Mouse (Mus musculus): ENCODE measurements around the gene Wbp1l. TPM values are rescaled to one million over a fixed set of nuclear protein-coding genes. Genes with fewer than 3 reads are reported as not detected.

The Wbp1l gene
- total and polyA plus RNA-seq, 3 experiments: 52.9 to 70.0 TPM; not detected in 1

- TF ChIP-seq MAZ (IDR thresholded peaks at IDR 0.05; ENCODE audit: low read depth, low read length): 0 out of 2 replicates have a peak, but pooled peaks have one; percentile 11
- TF ChIP-seq SIN3A (IDR thresholded peaks at IDR 0.05; ENCODE audit: low read length): 0 out of 2 replicates have a peak, but pooled peaks have one; percentile 43
- TF ChIP-seq ZMIZ1 (IDR thresholded peaks at IDR 0.05; ENCODE audit: low read depth, low read length): no peak
- no peak for TF ChIP-seq MAX (IDR thresholded peaks at IDR 0.05; ENCODE audit: low read length)
- no peak for TF ChIP-seq ZC3H11A (IDR thresholded peaks at IDR 0.05; ENCODE audit: low read depth, low read length)
- no peak for TF ChIP-seq MEF2A (IDR thresholded peaks at IDR 0.05; ENCODE audit: extremely low read depth, insufficient replicate concordance, low read depth, low read length, poor library complexity, severe bottlenecking)
- no peak for TF ChIP-seq UBTF (IDR thresholded peaks at IDR 0.05; ENCODE audit: borderline replicate concordance, insufficient read depth, low read depth, low read length)
Observed at GRCm38 (mm10) chr19:46607424-46607823, 8.5 kb downstream of the Wbp1l start (continued).

GRCm38 (mm10) chr19:46608158-46608557 is 9.3 kb downstream of the Wbp1l start:
- Histone ChIP-seq H3K27me3 (ENCODE audit: control insufficient read depth in 1 of 2, insufficient read depth in 2 of 2, low read length in 2 of 2) (no peaks in the 10 kb centered on the region), H3K27ac (ENCODE audit: control insufficient read depth, low read depth, low read length) (no peak overlapping the region), H3K4me3 (ENCODE audit: control insufficient read depth in 1 of 2, insufficient read depth in 1 of 2, low read depth in 2 of 2, low read length in 2 of 2) (no peak overlapping the region), H3K79me2 (ENCODE audit: control insufficient read depth, insufficient read depth, low read length, poor library complexity) (peaks cover 12% of the 10 kb centered on the region; the same call in 1 of the 2 replicates), H3K9ac (ENCODE audit: control insufficient read depth, low read depth, low read length, poor library complexity, severe bottlenecking) (no peak overlapping the region), H3K9me3 (replicated peaks; ENCODE audit: insufficient read depth, low read length) (no peaks in the 10 kb centered on the region), H3K36me3 (ENCODE audit: control insufficient read depth in 1 of 2, insufficient read depth in 2 of 2, low read length in 2 of 2) (peaks cover 3 to 6% of the 10 kb centered on the region in 2 experiments; a peak in 2 of 4 replicates), H3K4me1 (ENCODE audit: control insufficient read depth in 1 of 2, insufficient read depth in 2 of 2, low read length in 2 of 2) (peaks cover 5 to 14% of the 10 kb centered on the region in 2 experiments; a peak in 2 of 4 replicates)
- TF ChIP-seq TBP (IDR thresholded peaks at IDR 0.05; ENCODE audit: low read depth, low read length) (no peak), MYB (IDR thresholded peaks at IDR 0.05; ENCODE audit: low read depth, low read length) (no peak), POLR2A (IDR thresholded peaks at IDR 0.05; ENCODE audit: control insufficient read depth in 1 of 2, insufficient read depth in 1 of 2, low read depth in 1 of 2, low read length in 2 of 2, poor library complexity in 1 of 2) (no peak), GATA1 (IDR thresholded peaks at IDR 0.05; ENCODE audit: low read depth, low read length) (no peak), ZKSCAN1 (IDR thresholded peaks at IDR 0.05; ENCODE audit: low read depth, low read length) (peak; percentile 96)
- no peak for DNase-seq (ENCODE audit: low read depth, low spot score)

- Histone ChIP-seq H3K4me3 (ENCODE audit: control insufficient read depth in 1 of 2, insufficient read depth in 1 of 2, low read depth in 2 of 2, low read length in 2 of 2) (no peak overlapping the region), H3K36me3 (ENCODE audit: control insufficient read depth in 1 of 2, insufficient read depth in 2 of 2, low read length in 2 of 2) (peaks cover 0 to 9% of the 10 kb centered on the region in 2 experiments; a peak in 2 of 4 replicates), H3K79me2 (ENCODE audit: control insufficient read depth, insufficient read depth, low read length, poor library complexity) (no peaks in the 10 kb centered on the region), H3K4me1 (ENCODE audit: control insufficient read depth in 1 of 2, insufficient read depth in 2 of 2, low read length in 2 of 2) (no peaks in the 10 kb centered on the region), H3K9me3 (replicated peaks; ENCODE audit: insufficient read depth, low read length) (no peaks in the 10 kb centered on the region), H3K27ac (ENCODE audit: control insufficient read depth, low read depth, low read length) (no peak overlapping the region), H3K9ac (ENCODE audit: control insufficient read depth, low read depth, low read length, poor library complexity, severe bottlenecking) (no peak overlapping the region), H3K27me3 (ENCODE audit: control insufficient read depth in 1 of 2, insufficient read depth in 2 of 2, low read length in 2 of 2) (no peaks in the 10 kb centered on the region)
- TF ChIP-seq MYC (IDR thresholded peaks at IDR 0.05; ENCODE audit: low read depth, low read length) (no peak), TAL1 (IDR thresholded peaks at IDR 0.05; ENCODE audit: low read length) (no peak), MAX (IDR thresholded peaks at IDR 0.05; ENCODE audit: low read length) (no peak), ZKSCAN1 (IDR thresholded peaks at IDR 0.05; ENCODE audit: low read depth, low read length) (no peak), MYB (IDR thresholded peaks at IDR 0.05; ENCODE audit: low read depth, low read length) (no peak), MXI1 (IDR thresholded peaks at IDR 0.05; ENCODE audit: low read depth, low read length) (no peak), NELFE (IDR thresholded peaks at IDR 0.05; ENCODE audit: low read depth, low read length) (no peak), POLR2AphosphoS5 (IDR thresholded peaks at IDR 0.05; ENCODE audit: borderline replicate concordance, low read depth, low read length) (no peak), POLR2A (IDR thresholded peaks at IDR 0.05; ENCODE audit: control insufficient read depth in 1 of 2, insufficient read depth in 1 of 2, low read depth in 1 of 2, low read length in 2 of 2, poor library complexity in 1 of 2) (no peak), BHLHE40 (IDR thresholded peaks at IDR 0.05; ENCODE audit: borderline replicate concordance, low read depth, low read length) (no peak), ELF1 (IDR thresholded peaks at IDR 0.05; ENCODE audit: low read depth, low read length) (no peak), E2F4 (IDR thresholded peaks at IDR 0.05; ENCODE audit: borderline replicate concordance, low read depth, low read length) (no peak), ZC3H11A (IDR thresholded peaks at IDR 0.05; ENCODE audit: low read depth, low read length) (no peak)
- no peak for DNase-seq (ENCODE audit: low read depth, low spot score)
Observed at GRCm38 (mm10) chr19:46616378-46616777, 17.5 kb downstream of the Wbp1l start.

All from MEL (cell line).